Mouse (Mus musculus): ENCODE data around the gene Tnfaip6.

DNA sequence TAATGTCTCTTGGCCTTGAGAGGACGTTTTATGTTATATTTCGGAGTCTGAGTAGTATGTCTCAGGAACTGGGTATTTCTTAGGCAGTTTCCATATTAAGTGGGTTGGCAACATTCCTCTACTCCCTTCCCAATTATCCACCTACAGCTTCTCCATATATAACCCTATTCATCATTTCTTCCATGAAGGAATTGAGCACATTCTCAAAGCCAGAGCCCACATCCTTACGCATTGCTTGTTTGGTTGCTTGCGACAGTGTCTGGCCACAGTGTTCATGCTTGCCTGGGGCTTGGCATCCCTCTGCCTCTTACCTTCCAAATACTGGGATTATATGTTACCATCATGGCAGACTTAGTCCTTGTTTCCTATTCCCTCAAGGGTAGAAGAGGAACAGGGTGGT lies 3.2 kb upstream of the Tnfaip6 start:
- no peak for TF ChIP-seq CTCF (IDR thresholded peaks at IDR 0.05; ENCODE audit: borderline replicate concordance, extremely low read depth, insufficient read depth, insufficient read length)
- no peak for TF ChIP-seq POLR2A (IDR thresholded peaks at IDR 0.05; ENCODE audit: borderline replicate concordance, extremely low read depth, insufficient read depth, insufficient read length, poor library complexity, severe bottlenecking)

Data from brain, embryonic 14.5 days (tissue).